Comparison of ENCODE assay signal across 8 mouse cellular contexts in the genomic region with DNA sequence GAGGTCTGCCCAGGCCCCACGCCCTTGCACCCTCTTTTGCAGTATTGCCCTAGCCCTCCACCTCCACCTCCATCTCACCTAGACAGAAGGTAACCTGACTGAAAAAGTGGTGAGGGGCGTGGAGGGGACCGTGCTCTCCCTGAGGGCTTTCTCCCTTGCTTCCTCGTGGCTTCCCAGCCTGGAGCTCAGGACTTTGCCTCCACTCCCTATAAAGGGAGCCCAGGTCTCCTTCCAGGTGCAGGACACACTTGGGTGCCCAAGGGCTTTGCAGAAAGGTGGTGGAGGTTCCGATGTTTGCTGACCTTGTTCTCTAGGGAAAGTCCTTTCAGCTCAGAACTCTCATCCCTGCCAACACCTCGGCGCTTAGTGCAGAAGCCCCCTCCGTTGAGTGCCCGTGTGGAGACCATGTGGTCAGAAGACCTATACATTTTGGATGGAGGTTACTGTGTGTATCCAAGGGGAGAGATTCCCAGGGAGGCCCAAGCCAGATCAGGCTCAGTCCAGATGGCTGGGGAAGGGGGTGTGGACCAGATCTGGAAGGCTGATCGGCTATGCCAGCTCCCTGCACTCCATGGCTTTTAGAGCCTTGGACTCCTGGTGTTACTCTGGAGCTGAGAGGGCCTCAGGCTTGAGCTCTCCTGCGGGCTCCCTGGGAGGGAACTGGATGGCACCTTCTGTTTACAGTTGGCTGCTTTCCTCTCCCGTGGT. TPM values are rescaled to one million over a fixed set of nuclear protein-coding genes. Genes with fewer than 3 reads are reported as not detected.
DNase-seq lines count a peak whose midpoint lies in the region; ATAC-seq and TF ChIP-seq lines count a peak whose summit lies in the region.

No protein-coding gene starts in this region.

- peak overlapping the region; percentile 63 for H3K4me3 ChIP-seq in lung, embryonic 14.5 days (ENCODE audit: low read depth, low read length)
- no peak overlapping the region for H3K4me3 ChIP-seq in lung, adult 2 months (replicated peaks; ENCODE audit: extremely low read depth, low read depth, low read length)
- peak overlapping the region; percentile 49 for H3K4me3 ChIP-seq in embryonic facial prominence, embryonic 11.5 days (ENCODE audit: low read depth, low read length)
- H3K4me3 ChIP-seq in kidney, adult 2 months (ENCODE audit: insufficient read depth, low read depth, low read length): no peak overlapping the region
- H3K4me3 ChIP-seq in midbrain, embryonic 15.5 days: peak overlapping the region; percentile 56

- intact Hi-C loops in gastrocnemius, postnatal 36 days (cut with DNase I): loop anchor here (5.0 to 10.0 kb wide), 3 partner anchors 106 to 219 kb away; no protein-coding TSS in a partner anchor

- H3K9ac ChIP-seq in lung, embryonic 14.5 days: peak overlapping the region; percentile 77
- peak overlapping the region; percentile 64 for H3K9ac ChIP-seq in embryonic facial prominence, embryonic 11.5 days (replicated peaks; ENCODE audit: low read length)
- peak overlapping the region; percentile 65 for H3K9ac ChIP-seq in midbrain, embryonic 15.5 days

- H3K36me3 ChIP-seq in lung, embryonic 14.5 days (ENCODE audit: insufficient read depth): no peaks in the 10 kb centered on the region
- H3K36me3 ChIP-seq in embryonic facial prominence, embryonic 11.5 days (replicated peaks; ENCODE audit: control insufficient read depth, insufficient read depth, low read depth, low read length): no peaks in the 10 kb centered on the region
- H3K36me3 ChIP-seq in kidney, adult 2 months (ENCODE audit: control insufficient read depth, insufficient read depth, low read length): no peaks in the 10 kb centered on the region
- H3K36me3 ChIP-seq in midbrain, embryonic 15.5 days (replicated peaks): no peaks in the 10 kb centered on the region

- H3K27me3 ChIP-seq in lung, embryonic 14.5 days (ENCODE audit: insufficient read depth, low read length): no peaks in the 10 kb centered on the region
- H3K27me3 ChIP-seq in embryonic facial prominence, embryonic 11.5 days (ENCODE audit: control insufficient read depth, insufficient read depth, low read length): no peaks in the 10 kb centered on the region
- no peaks in the 10 kb centered on the region for H3K27me3 ChIP-seq in kidney, adult 2 months (replicated peaks; ENCODE audit: control insufficient read depth, insufficient read depth, low read length)
- H3K27me3 ChIP-seq in midbrain, embryonic 15.5 days (replicated peaks): no peaks in the 10 kb centered on the region

- TF ChIP-seq CTCF in lung, embryonic 14.5 days (IDR thresholded peaks at IDR 0.05; ENCODE audit: low read depth): no peak
- no peak for TF ChIP-seq CTCF in lung, adult 2 months (IDR thresholded peaks at IDR 0.05; ENCODE audit: insufficient read depth, low read length)
- TF ChIP-seq CTCF in kidney, adult 2 months (conservative IDR thresholded peaks at IDR 0.05; ENCODE audit: insufficient read depth, insufficient read length, low read depth, low read length): no peak

- TF ChIP-seq POLR2A in lung, adult 2 months (IDR thresholded peaks at IDR 0.05; ENCODE audit: borderline replicate concordance, extremely low read depth, low read depth, low read length): no peak
- no peak for TF ChIP-seq POLR2A in kidney, adult 2 months (IDR thresholded peaks at IDR 0.05; ENCODE audit: low read depth, low read length)

- ATAC-seq in lung, embryonic 14.5 days (ENCODE audit: insufficient read depth): no peak
- ATAC-seq in embryonic facial prominence, embryonic 11.5 days (replicated peaks; ENCODE audit: insufficient number of reproducible peaks, low FRiP score, low TSS enrichment, low read depth): no peak
- ATAC-seq in midbrain, embryonic 15.5 days (replicated peaks): peak; percentile 31; the same call in 1 of the 2 replicates

- H3K4me2 ChIP-seq in lung, embryonic 14.5 days: peak overlapping the region; percentile 91
- peak overlapping the region; percentile 87 for H3K4me2 ChIP-seq in embryonic facial prominence, embryonic 11.5 days (ENCODE audit: low read depth, low read length)
- H3K4me2 ChIP-seq in midbrain, embryonic 15.5 days: peak overlapping the region; percentile 58

- peaks cover 92% of the 10 kb centered on the region for H3K4me1 ChIP-seq in lung, embryonic 14.5 days (ENCODE audit: insufficient read depth)
- peaks cover 56% of the 10 kb centered on the region for H3K4me1 ChIP-seq in lung, adult 2 months (ENCODE audit: control insufficient read depth, insufficient read depth, low read length)
- H3K4me1 ChIP-seq in embryonic facial prominence, embryonic 11.5 days (ENCODE audit: control insufficient read depth, insufficient read depth, low read length): peaks cover 64% of the 10 kb centered on the region
- H3K4me1 ChIP-seq in kidney, adult 2 months (ENCODE audit: control insufficient read depth, insufficient read depth, low read length): peaks cover 38% of the 10 kb centered on the region
- peaks cover 76% of the 10 kb centered on the region for H3K4me1 ChIP-seq in midbrain, embryonic 15.5 days

- no peak for DNase-seq in lung, embryonic 14.5 days
- no peak for DNase-seq in lung, adult 2 months
- no peak for DNase-seq in embryonic facial prominence, embryonic 11.5 days (ENCODE audit: low spot score)
- peak; percentile 72 for DNase-seq in kidney, adult 2 months
- no peak for DNase-seq in thymus, postnatal 0 days (ENCODE audit: low spot score)
- DNase-seq in adrenal gland, postnatal 36 days: no peak
- DNase-seq in gastrocnemius, postnatal 36 days: no peak

- no peaks in the 10 kb centered on the region for H3K9me3 ChIP-seq in lung, embryonic 14.5 days (ENCODE audit: low read depth, low read length)
- H3K9me3 ChIP-seq in embryonic facial prominence, embryonic 11.5 days (replicated peaks; ENCODE audit: control insufficient read depth, low read length): no peaks in the 10 kb centered on the region
- H3K9me3 ChIP-seq in midbrain, embryonic 15.5 days: no peaks in the 10 kb centered on the region

- peak overlapping the region; percentile 92 for H3K27ac ChIP-seq in lung, embryonic 14.5 days (ENCODE audit: low read depth)
- peak overlapping the region; percentile 37 for H3K27ac ChIP-seq in embryonic facial prominence, embryonic 11.5 days (replicated peaks; ENCODE audit: low read depth, low read length)
- peak overlapping the region; percentile 1; the same call in 1 of the 2 replicates for H3K27ac ChIP-seq in kidney, adult 2 months (ENCODE audit: insufficient read depth, low read depth, low read length)
- no peak overlapping the region for H3K27ac ChIP-seq in midbrain, embryonic 15.5 days

- 8% methylated on average over 12 of the region's 12 CpGs for WGBS in lung, embryonic 14.5 days
- WGBS in lung, adult 2 months: 51% methylated on average over 12 of the region's 12 CpGs
- 11% methylated on average over 12 of the region's 12 CpGs for WGBS in embryonic facial prominence, embryonic 11.5 days
- 28% methylated on average over 12 of the region's 12 CpGs for WGBS in kidney, adult 2 months
- 10% methylated on average over 12 of the region's 12 CpGs for WGBS in midbrain, embryonic 15.5 days

RNA-seq across cellular contexts. Expression of a gene that starts 0.7 kb away (rescaled TPM):
- polyA plus RNA-seq in lung, embryonic 14.5 days (2014; fragmentation: Nextera tagmentation; extraction: Ambion mirVana): 43.2 and 45.3 TPM in 2 replicates
- polyA plus RNA-seq in lung, adult 2 months (2012; rRNA removed): 59.0 and 62.2 TPM in 2 replicates
- polyA plus RNA-seq in embryonic facial prominence, embryonic 11.5 days (2014; fragmentation: Nextera tagmentation; extraction: Ambion mirVana): 32.7 and 40.2 TPM in 2 replicates
- polyA plus RNA-seq in kidney, adult 2 months (2012; rRNA removed): 18.0 and 19.6 TPM in 2 replicates
- polyA plus RNA-seq in midbrain, embryonic 15.5 days (2015; fragmentation: Nextera tagmentation; extraction: Ambion mirVana): 9.7 and 10.5 TPM in 2 replicates
- 40.4 and 41.0 TPM in 2 replicates for polyA plus RNA-seq in thymus, postnatal 0 days (2015; fragmentation: Nextera tagmentation; extraction: Ambion mirVana)
- total RNA-seq in adrenal gland, postnatal 36 days (2021): 10 to 100 TPM; 20.0 to 24.5 TPM
- 10 to 100 TPM in 1 of 2 experiments, 1 to 10 TPM in 1; 8.7 to 13.2 TPM for total RNA-seq in gastrocnemius, postnatal 36 days (2021)

RNA-seq across cellular contexts. Expression of a gene that starts 20.7 kb away (rescaled TPM):
- 47.0 and 48.1 TPM in 2 replicates for polyA plus RNA-seq in lung, embryonic 14.5 days (2014; fragmentation: Nextera tagmentation; extraction: Ambion mirVana)
- polyA plus RNA-seq in lung, adult 2 months (2012; rRNA removed): 0.16 and 0.25 TPM in 2 replicates
- polyA plus RNA-seq in embryonic facial prominence, embryonic 11.5 days (2014; fragmentation: Nextera tagmentation; extraction: Ambion mirVana): 55.4 and 57.1 TPM in 2 replicates
- 0.11 and 0.14 TPM in 2 replicates for polyA plus RNA-seq in kidney, adult 2 months (2012; rRNA removed)
- polyA plus RNA-seq in midbrain, embryonic 15.5 days (2015; fragmentation: Nextera tagmentation; extraction: Ambion mirVana): 3.9 and 4.2 TPM in 2 replicates
- 40.6 and 53.2 TPM in 2 replicates for polyA plus RNA-seq in thymus, postnatal 0 days (2015; fragmentation: Nextera tagmentation; extraction: Ambion mirVana)
- 1 to 10 TPM in 1 of 2 experiments, under 1 TPM in 1; 0.89 to 1.5 TPM for total RNA-seq in adrenal gland, postnatal 36 days (2021)
- under 1 TPM; 0.20 to 0.64 TPM for total RNA-seq in gastrocnemius, postnatal 36 days (2021)

RNA-seq across cellular contexts. Expression of a gene that starts 54.5 kb away (rescaled TPM):
- polyA plus RNA-seq in lung, embryonic 14.5 days (2014; fragmentation: Nextera tagmentation; extraction: Ambion mirVana): 0.31 TPM in 1 of 2 replicates, not detected in the other
- polyA plus RNA-seq in lung, adult 2 months (2012; rRNA removed): 0.29 and 0.40 TPM in 2 replicates
- polyA plus RNA-seq in embryonic facial prominence, embryonic 11.5 days (2014; fragmentation: Nextera tagmentation; extraction: Ambion mirVana): 0.25 and 0.43 TPM in 2 replicates
- polyA plus RNA-seq in kidney, adult 2 months (2012; rRNA removed): 0.34 and 0.57 TPM in 2 replicates
- polyA plus RNA-seq in midbrain, embryonic 15.5 days (2015; fragmentation: Nextera tagmentation; extraction: Ambion mirVana): 1.4 and 2.4 TPM in 2 replicates
- 0.27 and 0.51 TPM in 2 replicates for polyA plus RNA-seq in thymus, postnatal 0 days (2015; fragmentation: Nextera tagmentation; extraction: Ambion mirVana)
- not detected for total RNA-seq in adrenal gland, postnatal 36 days (2021)
- total RNA-seq in gastrocnemius, postnatal 36 days (2021): not detected

Comparison
In these comparisons a context has a peak if more than half of its experiments do, and no peak if none do; other contexts are left out.
1. H3K4me3 ChIP-seq: peak in lung, embryonic 14.5 days (single experiment), embryonic facial prominence, embryonic 11.5 days (single experiment) and midbrain, embryonic 15.5 days (single experiment); none in lung, adult 2 months (single experiment) and kidney, adult 2 months (single experiment).
2. Peak in every context shown above with its lines, with median percentiles within 50 percentile points of each other: H3K4me2 ChIP-seq and H3K9ac ChIP-seq.